Mouse (Mus musculus) spleen, adult 2 months (tissue): ENCODE data around the gene Lrrc71. TPM values are rescaled to one million over a fixed set of nuclear protein-coding genes. Genes with fewer than 3 reads are reported as not detected.

Experiments used
- DNase-seq, 2 experiments: peaks; one replicate each; pipeline versions ENCODE4 v3.0.0 to v3.0.0-alpha.2; 2012 to 2021; ENCODE audit warnings: low spot score in 2 of 2, low read depth in 1 of 2
- H3K27ac ChIP-seq: fragments of 200-500 bp; 2 replicates; pipeline ENCODE4 v1.5.1; 2012; ENCODE audit warnings: low read length, inconsistent platforms; ENCODE audit not compliant: insufficient read depth
- H3K27me3 ChIP-seq: fragments of 200-500 bp; 2 replicates; pipeline ENCODE4 v1.6.1; 2012; ENCODE audit warnings: mild to moderate bottlenecking, moderate library complexity, low read length, inconsistent platforms; ENCODE audit not compliant: control insufficient read depth, insufficient read depth
- H3K36me3 ChIP-seq: fragments of 200-500 bp; 2 replicates; pipeline ENCODE4 v1.6.1; 2012; ENCODE audit warnings: mild to moderate bottlenecking, low read length, inconsistent platforms; ENCODE audit not compliant: control insufficient read depth, insufficient read depth
- H3K4me1 ChIP-seq: fragments of 200-500 bp; 2 replicates; pipeline ENCODE4 v1.6.1; 2011; ENCODE audit warnings: inconsistent platforms; ENCODE audit not compliant: control insufficient read depth, insufficient read depth, insufficient read length
- H3K4me3 ChIP-seq: fragments of 200-500 bp; 2 replicates; pipeline ENCODE4 v1.5.1; 2011; ENCODE audit warnings: mild to moderate bottlenecking, inconsistent platforms; ENCODE audit not compliant: insufficient read depth, insufficient read length; ENCODE audit errors: extremely low read depth
- CTCF ChIP-seq: fragments of 200-500 bp; IDR thresholded peaks from 2 replicates; pipeline ENCODE4 v1.5.1; 2011; ENCODE audit warnings: mild to moderate bottlenecking, inconsistent platforms; ENCODE audit not compliant: insufficient read depth, insufficient read length, insufficient replicate concordance; ENCODE audit errors: extremely low read depth
- POLR2A ChIP-seq: fragments of 200-500 bp; IDR thresholded peaks from 2 replicates; pipeline ENCODE4 v1.6.1; 2011; ENCODE audit warnings: low read depth, low read length, inconsistent platforms
- WGBS: fragments of 180-500 bp; shearing (Covaris S2); methylation state at CpG from one replicate; pipeline ENCODE4 v1.1.7; 2018; 5-methylcytosine and 5-hydroxymethylcytosine counted together
- polyA plus RNA-seq: library from polyadenylated mRNA; depleted of rRNA; stranded (reverse); fragments of >200 nt; gene quantifications from 2 replicates; pipeline ENCODE4 v1.2.3, GENCODE M21; 2012; rRNA removed

Lrrc71 gene
- polyA plus RNA-seq, 1 experiment, result 0.25 TPM

DNA sequence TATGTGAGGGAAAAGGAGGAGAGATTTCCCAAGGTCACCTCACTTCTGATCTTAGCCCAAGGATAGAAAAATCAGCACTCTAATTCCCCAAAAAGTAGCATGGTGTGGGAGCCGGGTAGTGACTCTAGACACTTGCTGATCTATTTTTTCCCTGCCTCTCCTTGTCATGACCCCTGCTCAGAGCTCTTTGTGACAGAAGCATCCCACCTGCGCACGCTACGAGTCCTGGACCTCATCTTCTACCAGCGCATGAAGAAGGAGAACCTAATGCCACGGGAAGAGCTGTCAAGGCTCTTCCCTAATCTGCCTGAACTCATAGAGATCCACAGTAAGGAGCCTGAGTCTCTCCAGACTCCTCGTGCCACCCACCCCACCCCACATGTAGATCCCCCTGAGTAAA lies 22.2 kb downstream of the Lrrc71 start:
- no peak for DNase-seq
- Histone ChIP-seq H3K27ac (no peak overlapping the region), H3K36me3 (peaks cover 30% of the 10 kb centered on the region), H3K27me3 (no peaks in the 10 kb centered on the region), H3K4me1 (no peaks in the 10 kb centered on the region), H3K4me3 (no peak overlapping the region)
- no peak for TF ChIP-seq POLR2A
- TF ChIP-seq CTCF, result no peak
- 92% methylated on average over 7 of the region's 7 CpGs for WGBS

DNA sequence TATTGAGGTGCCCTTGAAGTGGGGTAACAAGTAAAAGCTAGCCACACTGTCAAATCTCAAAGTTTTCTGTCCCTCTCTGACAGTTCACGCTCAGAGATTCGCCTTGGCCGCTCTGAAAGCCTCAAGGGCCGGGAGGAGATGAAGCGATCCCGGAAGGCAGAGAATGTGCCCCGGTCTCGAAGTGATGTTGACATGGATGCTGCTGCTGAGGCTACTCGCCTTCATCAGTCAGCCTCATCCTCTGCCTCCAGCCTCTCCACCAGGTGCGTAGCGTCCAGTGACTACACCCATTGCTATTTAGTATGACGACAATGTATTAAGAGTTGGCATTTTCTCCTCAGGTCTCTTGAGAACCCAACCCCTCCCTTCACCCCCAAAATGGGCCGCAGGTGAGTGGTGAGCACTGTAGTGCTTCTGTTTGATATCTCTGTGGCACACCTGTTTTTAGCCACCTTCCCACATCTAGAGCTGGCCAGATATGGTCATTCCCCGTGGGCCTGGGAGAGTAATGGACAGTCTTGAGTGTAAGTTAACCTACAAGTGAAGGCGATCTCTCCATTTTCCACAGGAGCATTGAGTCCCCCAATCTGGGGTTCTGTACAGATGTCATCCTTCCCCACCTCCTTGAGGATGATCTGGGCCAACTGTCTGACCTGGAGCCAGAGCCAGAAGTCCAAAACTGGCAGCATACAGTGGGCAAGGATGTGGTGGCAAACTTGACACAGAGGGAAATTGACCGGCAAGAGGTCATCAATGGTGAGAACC lies 22.8 kb downstream of the Lrrc71 start:
- DNase-seq, result no peak
- H3K36me3 ChIP-seq, result peaks cover 28% of the 10 kb centered on the region
- no peak overlapping the region for H3K27ac ChIP-seq
- 92% methylated on average over 16 of the region's 16 CpGs for WGBS
- H3K4me1 ChIP-seq, result no peaks in the 10 kb centered on the region
- no peak overlapping the region for H3K4me3 ChIP-seq
- TF ChIP-seq POLR2A (no peak), CTCF (no peak)
- no peaks in the 10 kb centered on the region for H3K27me3 ChIP-seq

DNA sequence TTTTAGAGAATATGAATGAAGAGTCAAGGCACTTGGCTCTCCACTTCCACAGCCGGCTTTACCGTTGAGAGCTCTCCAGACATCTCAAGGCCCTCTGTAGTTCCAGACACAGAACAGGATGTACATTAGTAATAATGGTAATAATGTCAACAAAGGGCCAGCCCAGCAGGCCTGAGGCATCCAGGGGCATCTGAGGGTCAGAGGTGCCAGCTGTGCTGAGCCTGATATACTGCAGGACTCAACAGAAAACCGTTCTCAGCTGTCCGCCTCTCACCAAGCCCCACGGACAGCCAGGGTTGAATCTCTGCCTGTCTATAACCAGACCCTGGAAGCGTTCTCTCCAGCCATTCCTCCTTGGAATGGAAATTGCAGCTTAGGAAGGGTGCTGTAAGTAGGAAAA lies 23.9 kb downstream of the Lrrc71 start:
- peaks cover 23% of the 10 kb centered on the region for H3K36me3 ChIP-seq
- no peaks in the 10 kb centered on the region for H3K27me3 ChIP-seq
- no peak for DNase-seq
- 93% methylated on average over 6 of the region's 6 CpGs for WGBS
- no peaks in the 10 kb centered on the region for H3K4me1 ChIP-seq
- no peak overlapping the region for H3K4me3 ChIP-seq
- TF ChIP-seq POLR2A (no peak), CTCF (no peak)
- H3K27ac ChIP-seq, result no peak overlapping the region

- no peak for TF ChIP-seq CTCF
- no peak for TF ChIP-seq POLR2A
- no peak for DNase-seq
- Histone ChIP-seq H3K27ac (no peak overlapping the region), H3K4me3 (no peak overlapping the region), H3K4me1 (no peaks in the 10 kb centered on the region), H3K36me3 (peaks cover 22% of the 10 kb centered on the region), H3K27me3 (no peaks in the 10 kb centered on the region)
- WGBS, result 58% methylated on average over 2 of the region's 2 CpGs
Observed at GRCm38 (mm10) chr3:87718525-87718924, 29.9 kb downstream of the Lrrc71 start.

Other genes starting within 250 kb of the Lrrc71 start
- gene Etv3, start 223.2 kb downstream of the Lrrc71 start, polyA plus RNA-seq, result 17.5 and 22.4 TPM in 2 replicates
- gene Arhgef11, start 131.1 kb downstream of the Lrrc71 start, polyA plus RNA-seq, result 15.6 and 16.4 TPM in 2 replicates
- gene Ntrk1, start 46.5 kb upstream of the Lrrc71 start, polyA plus RNA-seq, result 0.09 and 0.14 TPM in 2 replicates
- 0.25 and 0.42 TPM in 2 replicates for gene Insrr, start 48.3 kb upstream of the Lrrc71 start, polyA plus RNA-seq
- 63.8 and 65.8 TPM in 2 replicates for gene Pear1, start 75.7 kb upstream of the Lrrc71 start, polyA plus RNA-seq
- 27.4 and 29.1 TPM in 2 replicates for gene Sh2d2a, start 98.1 kb upstream of the Lrrc71 start, polyA plus RNA-seq
- gene Prcc, start 137.0 kb upstream of the Lrrc71 start, polyA plus RNA-seq, result 23.3 and 23.4 TPM in 2 replicates
- gene Hdgf, start 157.7 kb upstream of the Lrrc71 start, polyA plus RNA-seq, result 43.6 and 50.0 TPM in 2 replicates
- 24.3 and 34.6 TPM in 2 replicates for gene Mrpl24, start 170.9 kb upstream of the Lrrc71 start, polyA plus RNA-seq
- 14.3 and 17.4 TPM in 2 replicates for gene Isg20l2, start 181.7 kb upstream of the Lrrc71 start, polyA plus RNA-seq
- 35.6 and 36.7 TPM in 2 replicates for gene Rrnad1, start 182.1 kb upstream of the Lrrc71 start, polyA plus RNA-seq
- gene Crabp2, start 200.0 kb upstream of the Lrrc71 start, polyA plus RNA-seq, result 0.08 TPM in 1 of 2 replicates, not detected in the other
- gene Nes, start 222.5 kb upstream of the Lrrc71 start, polyA plus RNA-seq, result 1.2 and 1.7 TPM in 2 replicates